7 mouse cellular contexts compared by ENCODE assay signal in genomic region chr7:12998851-12999250, GRCm38 (mm10). TPM values are rescaled to one million over a fixed set of nuclear protein-coding genes. Genes with fewer than 3 reads are reported as not detected.
A peak's percentile ranks its signal among the peaks of the same experiment; 100 is the strongest.
DNase-seq lines count a peak whose midpoint lies in the region; ATAC-seq and TF ChIP-seq lines count a peak whose summit lies in the region.

TSS of gene Trim28 (plus strand) at chr7:12999114.

- 82% methylated on average over 3 of the region's 3 CpGs for WGBS in forebrain, embryonic 16.5 days
- WGBS in hindbrain, embryonic 14.5 days = 85% methylated on average over 3 of the region's 3 CpGs
- 63% methylated on average over 3 of the region's 3 CpGs for WGBS in liver, embryonic 16.5 days (ENCODE audit: insufficient replicate concordance)

- no peak within 1 kb of the TSS for H3K27ac ChIP-seq in ES-E14 (ENCODE audit: insufficient read depth, low read depth, low read length, poor library complexity, severe bottlenecking)
- H3K27ac ChIP-seq in forebrain, embryonic 16.5 days (ENCODE audit: low read length) = no peak within 1 kb of the TSS
- no peak within 1 kb of the TSS for H3K27ac ChIP-seq in hindbrain, embryonic 14.5 days
- peak within 1 kb of the TSS; percentile 58 for H3K27ac ChIP-seq in liver, embryonic 16.5 days (ENCODE audit: low read length)

- DNase-seq in ES-E14 (ENCODE audit: low read depth, low spot score) = no peak
- peak; percentile 35 for DNase-seq in adipocyte (ENCODE audit: low spot score)
- no peak for DNase-seq in hindbrain, embryonic 14.5 days (ENCODE audit: low spot score)
- no peak for DNase-seq in spleen, postnatal 4 days (ENCODE audit: low spot score in 2 of 2)
- DNase-seq in c-Kit-positive CD71-positive TER-119-positive erythroid progenitor cells, embryonic 14.5 days (ENCODE audit: low spot score) = no peak

- H3K4me2 ChIP-seq in forebrain, embryonic 16.5 days (ENCODE audit: low read length) = no peak within 1 kb of the TSS
- H3K4me2 ChIP-seq in hindbrain, embryonic 14.5 days (replicated peaks) = no peak within 1 kb of the TSS
- peak within 1 kb of the TSS; percentile 19; the same call in 1 of the 2 replicates for H3K4me2 ChIP-seq in liver, embryonic 16.5 days (ENCODE audit: low read depth, low read length)

- H3K4me3 ChIP-seq in ES-E14 (ENCODE audit: insufficient read depth in 1 of 2, low read depth in 1 of 2, low read length in 2 of 2, poor library complexity in 1 of 2, severe bottlenecking in 1 of 2) = no peak within 1 kb of the TSS
- H3K4me3 ChIP-seq in forebrain, embryonic 16.5 days (replicated peaks; ENCODE audit: low read length) = no peak within 1 kb of the TSS
- no peak within 1 kb of the TSS for H3K4me3 ChIP-seq in hindbrain, embryonic 14.5 days (replicated peaks; ENCODE audit: low read length)
- no peak within 1 kb of the TSS for H3K4me3 ChIP-seq in liver, embryonic 16.5 days (ENCODE audit: low read depth, low read length)

- no peaks in the 10 kb centered on the region for H3K9me3 ChIP-seq in ES-E14 (ENCODE audit: control insufficient read depth, insufficient read depth, low read depth, low read length)
- no peaks in the 10 kb centered on the region for H3K9me3 ChIP-seq in forebrain, embryonic 16.5 days (ENCODE audit: control insufficient read depth, low read length)
- H3K9me3 ChIP-seq in hindbrain, embryonic 14.5 days (ENCODE audit: control insufficient read depth, low read length) = no peaks in the 10 kb centered on the region
- H3K9me3 ChIP-seq in liver, embryonic 16.5 days (replicated peaks; ENCODE audit: control insufficient read depth, low read length) = no peaks in the 10 kb centered on the region

- in situ Hi-C loops in ES-E14 (cut with MboI; ENCODE audit: low sequenced_read_pairs in 2 of 2, unreplicated experiment in 2 of 2) = no loop called here

- no peak for ATAC-seq in forebrain, embryonic 16.5 days
- ATAC-seq in hindbrain, embryonic 14.5 days (ENCODE audit: low FRiP score) = no peak
- ATAC-seq in liver, embryonic 16.5 days (ENCODE audit: low read depth) = no peak

- H3K36me3 ChIP-seq in ES-E14 (ENCODE audit: control insufficient read depth, insufficient read depth, low read length, poor library complexity, severe bottlenecking) = no peaks in the 10 kb centered on the region
- H3K36me3 ChIP-seq in forebrain, embryonic 16.5 days (ENCODE audit: control insufficient read depth, insufficient read depth) = no peaks in the 10 kb centered on the region
- peaks cover 7% of the 10 kb centered on the region for H3K36me3 ChIP-seq in hindbrain, embryonic 14.5 days (replicated peaks; ENCODE audit: control insufficient read depth, insufficient read depth)
- H3K36me3 ChIP-seq in liver, embryonic 16.5 days (ENCODE audit: control insufficient read depth, insufficient read depth) = no peaks in the 10 kb centered on the region

- H3K9ac ChIP-seq in ES-E14 (ENCODE audit: insufficient read depth, low read depth, low read length, poor library complexity, severe bottlenecking) = no peak within 1 kb of the TSS
- no peak within 1 kb of the TSS for H3K9ac ChIP-seq in forebrain, embryonic 16.5 days (replicated peaks; ENCODE audit: low read depth, low read length)
- no peak within 1 kb of the TSS for H3K9ac ChIP-seq in hindbrain, embryonic 14.5 days
- no peak within 1 kb of the TSS for H3K9ac ChIP-seq in liver, embryonic 16.5 days (ENCODE audit: low read depth, low read length)

- no peaks in the 10 kb centered on the region for H3K27me3 ChIP-seq in forebrain, embryonic 16.5 days (replicated peaks; ENCODE audit: control insufficient read depth, insufficient read depth, low read length)
- H3K27me3 ChIP-seq in hindbrain, embryonic 14.5 days (ENCODE audit: control insufficient read depth, insufficient read depth, low read length) = no peaks in the 10 kb centered on the region
- no peaks in the 10 kb centered on the region for H3K27me3 ChIP-seq in liver, embryonic 16.5 days (ENCODE audit: control insufficient read depth, insufficient read depth, low read depth, low read length)

- no peaks in the 10 kb centered on the region for H3K4me1 ChIP-seq in ES-E14 (ENCODE audit: control insufficient read depth in 2 of 2, insufficient read depth in 2 of 2, low read length in 2 of 2, poor library complexity in 1 of 2)
- no peaks in the 10 kb centered on the region for H3K4me1 ChIP-seq in forebrain, embryonic 16.5 days (replicated peaks; ENCODE audit: control insufficient read depth, insufficient read depth, low read length)
- no peaks in the 10 kb centered on the region for H3K4me1 ChIP-seq in hindbrain, embryonic 14.5 days (replicated peaks; ENCODE audit: control insufficient read depth, insufficient read depth, low read length)
- H3K4me1 ChIP-seq in liver, embryonic 16.5 days (ENCODE audit: control insufficient read depth, low read depth, low read length) = peaks cover 4% of the 10 kb centered on the region; the same call in 1 of the 2 replicates

TF ChIP-seq in ES-E14, 5 proteins besides CTCF, POLR2A, EP300 and RAD21:
- TF ChIP-seq MAFK (IDR thresholded peaks at IDR 0.05; ENCODE audit: insufficient read depth, low read depth, low read length) (no peak), CHD2 (IDR thresholded peaks at IDR 0.05; ENCODE audit: low read depth, low read length) (no peak), ZNF384 (IDR thresholded peaks at IDR 0.05; ENCODE audit: low read depth, low read length) (no peak), HCFC1 (IDR thresholded peaks at IDR 0.05; ENCODE audit: borderline replicate concordance, insufficient read depth, low read length) (no peak), ZC3H11A (IDR thresholded peaks at IDR 0.05; ENCODE audit: borderline replicate concordance, low read depth, low read length) (no peak)
TF ChIP-seq in ES-E14: peak in this region for 0.

RNA-seq across cellular contexts. Expression of gene Trim28, which starts in this region (rescaled TPM):
- total RNA-seq in ES-E14 (2012; rRNA removed) = 2,698 and 2,854 TPM in 2 replicates
- polyA plus RNA-seq in forebrain, embryonic 16.5 days (2015; fragmentation: Nextera tagmentation; extraction: Ambion mirVana) = 230 and 237 TPM in 2 replicates
- 268 and 271 TPM in 2 replicates for polyA plus RNA-seq in hindbrain, embryonic 14.5 days (2014; fragmentation: Nextera tagmentation; extraction: Ambion mirVana)
- 50.0 and 57.9 TPM in 2 replicates for polyA plus RNA-seq in liver, embryonic 16.5 days (2015; fragmentation: Nextera tagmentation; extraction: Ambion mirVana)
